Mouse (Mus musculus): ENCODE results near the gene Ptger2. TPM values are rescaled to one million over a fixed set of nuclear protein-coding genes. Genes with fewer than 3 reads are reported as not detected.

Ptger2 gene
- polyA plus RNA-seq, 1 experiment from 2014 or later: 0.32 TPM

MicroRNA genes within 50 kb of the gene (microRNA counts, 519-probe panel; counts per million panel counts)
- microRNA mmu-miR-327: not detected

Other genes with a start within 250 kb of the Ptger2 start
- not detected in 2 replicates for gene Gm8267, start 237.9 kb upstream of the Ptger2 start, polyA plus RNA-seq (2014; fragmentation: Nextera tagmentation; extraction: Ambion mirVana)
- not detected in 2 replicates for gene Ptgdr, start 128.8 kb upstream of the Ptger2 start, polyA plus RNA-seq (2014; fragmentation: Nextera tagmentation; extraction: Ambion mirVana)
- gene Gpr137c, start 231.5 kb downstream of the Ptger2 start, polyA plus RNA-seq (2014; fragmentation: Nextera tagmentation; extraction: Ambion mirVana): 9.6 and 10.0 TPM in 2 replicates
- gene Txndc16, start 232.1 kb downstream of the Ptger2 start, polyA plus RNA-seq (2014; fragmentation: Nextera tagmentation; extraction: Ambion mirVana): 23.3 and 24.9 TPM in 2 replicates